Mouse (Mus musculus) Patski (cell line): ENCODE data around the gene Lifr. TPM values are rescaled to one million over a fixed set of nuclear protein-coding genes. Genes with fewer than 3 reads are reported as not detected.

ENCODE experiments used
- ATAC-seq: fragments of 100-300 bp; one replicate; pipeline ENCODE4 v1.8.0; 2021
- CTCF ChIA-PET: fragments of 350-600 bp; sonication (Branson Sonifier 250); formaldehyde crosslinking; loops from one replicate; lab custom pipeline; 2022; ENCODE audit warnings: inconsistent platforms; lab: Charles Lee
- POLR2A ChIA-PET: fragments of 350-600 bp; sonication (Branson Sonifier 250); formaldehyde crosslinking; loops from one replicate; lab custom pipeline; 2022; ENCODE audit warnings: antibody characterized with exemption, inconsistent platforms; lab: Charles Lee
- DNase-seq: peaks from one replicate; pipeline ENCODE4 v3.0.0-alpha.2; 2011; ENCODE audit warnings: low read depth, low spot score
- H3K27me3 ChIP-seq: fragments of 371-371 bp; one replicate; pipeline ENCODE4 v1.5.1; 2021
- CTCF ChIP-seq: fragments of 100-300 bp; IDR thresholded peaks from one replicate; pipeline ENCODE4 v1.5.1; 2021
- in situ Hi-C: fragments of 300-500 bp; cut with MboI; formaldehyde crosslinking; loops from 3 replicates; pipeline ENCODE4 v1.11.1; 2018; ENCODE audit warnings: low pct_unique_long_range_greater_than_20kb, mixed read lengths
- polyA plus RNA-seq: library from polyadenylated mRNA; unstranded; gene quantifications from one replicate; pipeline ENCODE4 v1.2.3, GENCODE M21; 2021

The Lifr gene
- polyA plus RNA-seq, 1 experiment from 2014 or later: 47.1 TPM

DNA sequence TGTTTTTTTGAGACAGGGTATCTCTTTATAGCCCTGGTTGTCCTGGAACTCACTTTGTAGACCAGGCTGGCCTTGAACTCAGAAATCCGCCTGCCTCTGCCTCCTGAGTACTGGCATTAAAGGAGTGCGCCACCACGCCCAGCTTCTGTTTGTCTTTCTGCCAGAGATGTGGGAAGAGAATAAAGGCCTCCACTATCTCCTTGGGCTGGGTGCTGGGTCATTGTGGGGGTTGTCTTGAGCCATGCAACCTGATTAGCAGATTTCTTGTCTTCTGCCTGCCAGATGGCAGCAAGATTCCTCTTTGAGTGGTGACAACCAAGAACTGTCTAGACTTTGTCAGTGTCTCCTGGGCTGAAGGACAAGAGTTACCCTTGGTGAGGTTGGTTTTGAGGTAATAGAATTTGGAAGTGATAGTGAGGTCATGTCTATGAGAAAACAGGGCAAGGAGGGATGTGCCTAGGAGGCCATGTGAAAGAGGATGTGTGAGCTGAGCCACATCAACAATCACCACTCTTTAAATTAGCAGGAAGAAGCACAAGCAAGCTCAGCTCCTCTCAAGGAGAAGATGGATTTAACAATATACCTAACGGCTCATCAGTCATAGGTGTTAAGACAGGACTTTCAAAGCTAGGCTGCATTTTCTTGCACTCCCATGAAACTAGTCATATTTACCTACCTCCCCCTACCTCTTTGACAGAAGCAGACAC lies 10.6 kb upstream of the Lifr start:
- DNase-seq: no peak
- in situ Hi-C loops: no loop called here
- TF ChIP-seq CTCF: no peak
- ATAC-seq: no peak
- CTCF ChIA-PET: no interaction called here
- H3K27me3 ChIP-seq: no peaks in the 10 kb centered on the region
- POLR2A ChIA-PET: no interaction called here

DNA sequence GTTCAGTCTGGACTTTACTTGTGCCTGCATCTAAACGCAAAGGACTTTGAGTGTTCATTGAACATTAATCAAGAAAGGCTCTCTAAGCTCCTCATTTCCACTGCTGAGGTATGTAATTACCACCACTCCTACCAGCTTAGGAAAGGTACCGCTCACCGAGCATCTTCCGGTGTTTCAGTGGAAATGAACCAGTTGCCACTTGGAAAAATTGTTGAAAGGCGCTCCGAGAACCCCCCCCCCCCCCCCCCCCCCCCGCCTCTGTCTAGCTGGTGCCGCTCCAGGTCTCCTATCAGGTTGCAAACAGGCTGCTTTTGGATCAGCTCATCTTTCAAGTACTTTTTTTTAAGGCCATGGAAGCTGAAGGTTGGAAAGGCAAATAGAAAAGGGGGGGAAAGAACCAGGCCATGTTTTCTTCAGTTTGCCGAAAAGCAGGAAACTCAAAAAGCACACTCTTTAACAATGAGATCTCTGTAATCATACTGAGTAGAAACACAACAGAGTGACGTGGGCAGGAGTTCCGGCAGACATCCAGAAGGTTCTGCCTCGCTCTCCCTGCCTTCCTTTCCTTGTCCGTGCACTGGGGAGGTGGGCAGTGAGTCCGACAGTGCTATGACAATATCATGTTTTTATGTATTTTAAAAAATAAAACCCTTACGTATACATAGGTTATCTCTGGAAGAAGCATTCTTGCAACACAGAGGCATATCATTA lies 9.3 kb upstream of the Lifr start:
- ATAC-seq: no peak
- ChIA-PET POLR2A (no interaction called here), CTCF (no interaction called here)
- no peaks in the 10 kb centered on the region for H3K27me3 ChIP-seq
- in situ Hi-C loops: no loop called here
- DNase-seq: no peak
- TF ChIP-seq CTCF: no peak

DNA sequence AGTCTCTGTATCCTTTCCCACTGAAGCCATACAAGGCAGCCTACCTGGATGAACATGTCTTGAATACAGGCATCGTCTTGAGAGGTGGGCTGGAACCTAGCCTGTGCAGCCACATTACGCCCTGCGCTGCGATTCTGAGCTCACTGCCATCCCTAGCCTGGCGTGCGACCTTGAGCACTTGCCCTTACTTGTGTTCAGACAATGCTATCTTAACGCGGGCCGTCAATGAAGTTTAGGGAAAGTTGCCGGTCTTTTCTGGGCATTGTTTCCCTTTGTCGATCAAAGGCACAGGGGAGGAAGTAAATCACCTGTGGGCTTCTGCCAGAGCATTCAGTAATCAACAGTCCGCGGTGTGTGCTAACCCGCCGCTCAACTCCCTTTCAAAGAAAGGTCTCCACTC lies 8.6 kb upstream of the Lifr start:
- H3K27me3 ChIP-seq: no peaks in the 10 kb centered on the region
- in situ Hi-C loops: no loop called here
- TF ChIP-seq CTCF: no peak
- CTCF ChIA-PET: interaction anchor here (1.2 kb wide), 1 partner anchor 12 kb away, joined by 3 read pairs; no protein-coding TSS in a partner anchor
- POLR2A ChIA-PET: no interaction called here
- no peak for ATAC-seq
- no peak for DNase-seq

DNA sequence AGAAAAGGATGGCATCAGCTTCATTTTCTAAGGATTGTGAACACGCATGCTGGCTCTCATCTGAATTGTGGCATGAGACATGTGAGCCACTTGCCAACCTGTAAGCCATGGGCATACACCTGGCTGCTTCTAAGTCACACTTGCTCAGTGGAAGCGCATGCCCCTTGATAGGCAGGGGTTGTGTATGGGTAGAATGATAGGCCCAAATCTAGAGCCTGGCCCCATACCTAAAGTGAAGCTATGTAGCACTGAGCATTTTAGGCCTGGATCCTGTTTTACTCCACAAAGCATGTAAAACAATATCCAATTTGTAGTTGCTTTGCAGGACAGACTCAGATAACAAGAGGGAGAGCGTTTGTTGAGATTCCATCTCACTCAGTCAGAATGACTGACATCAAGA lies 7.5 kb upstream of the Lifr start:
- POLR2A ChIA-PET: no interaction called here
- CTCF ChIA-PET: interaction anchor here (1.2 to 1.5 kb wide), 2 partner anchors 9 to 11 kb away, joined by 3 to 4 read pairs; no protein-coding TSS in a partner anchor
- no peak for TF ChIP-seq CTCF
- DNase-seq: no peak
- no peak for ATAC-seq
- in situ Hi-C loops: no loop called here
- no peaks in the 10 kb centered on the region for H3K27me3 ChIP-seq

DNA sequence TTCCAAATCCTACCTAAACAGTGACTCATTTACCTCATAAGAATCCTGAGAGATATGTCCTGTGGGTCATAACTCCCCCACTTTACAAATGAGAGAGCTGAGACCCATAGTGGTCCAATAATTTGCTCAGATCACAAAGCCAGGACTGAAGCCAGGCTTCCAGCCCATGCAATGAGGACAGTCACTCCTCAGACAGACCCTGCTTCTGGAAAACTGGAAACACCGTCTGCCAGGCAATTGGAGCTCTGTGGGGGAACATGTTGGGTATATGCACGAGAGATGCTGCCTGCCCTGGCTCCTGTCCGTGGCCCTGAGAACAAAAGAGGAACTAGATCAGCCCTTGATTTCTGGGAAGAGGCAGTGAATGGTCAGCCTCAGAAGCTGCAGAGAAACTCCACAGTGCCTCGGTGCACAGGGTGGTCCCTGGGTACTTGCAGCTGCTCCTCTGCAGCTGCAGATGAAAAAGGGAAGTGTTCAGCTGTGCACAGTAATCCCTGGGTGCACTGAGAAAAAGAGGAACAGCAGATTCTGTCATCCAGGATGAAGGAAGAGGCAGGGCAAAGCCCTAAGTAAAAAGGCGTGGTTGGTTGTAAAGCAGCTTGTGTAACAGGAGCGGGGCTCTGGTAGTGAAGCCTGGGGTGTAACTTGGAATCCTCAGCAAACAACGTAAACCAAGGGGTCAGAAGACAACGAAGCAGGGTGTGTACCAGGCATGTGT lies 5.5 kb upstream of the Lifr start:
- ChIA-PET CTCF (interaction anchor here (1.4 kb wide), 1 partner anchor 17 kb away, joined by 5 read pairs; no protein-coding TSS in a partner anchor), POLR2A (interaction anchor here (0.6 kb wide), 1 partner anchor 37 kb away, joined by 3 read pairs; no protein-coding TSS in a partner anchor)
- DNase-seq (no peak), ATAC-seq (no peak)
- in situ Hi-C loops: no loop called here
- no peak for TF ChIP-seq CTCF
- no peaks in the 10 kb centered on the region for H3K27me3 ChIP-seq

DNA sequence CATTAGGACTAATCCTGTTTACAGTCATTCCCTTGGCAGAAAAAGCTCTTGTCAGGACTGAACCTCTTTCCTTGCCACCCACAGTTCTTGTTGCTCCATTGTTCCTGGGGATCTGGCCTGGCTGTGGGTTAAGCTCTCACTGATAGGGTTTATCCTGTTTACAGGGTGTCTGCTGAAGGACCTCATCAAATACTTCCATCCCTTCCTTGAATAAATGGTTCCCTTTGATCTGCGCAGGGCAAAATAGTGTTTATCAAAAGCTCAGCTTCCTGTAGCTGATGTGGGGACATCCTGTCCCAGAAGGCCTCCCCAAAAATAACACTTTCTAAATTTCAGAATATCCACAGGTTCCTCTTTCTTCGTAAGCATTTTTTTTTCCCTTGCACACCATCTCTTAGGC lies 1.7 kb upstream of the Lifr start:
- ChIA-PET POLR2A (interaction anchor here (0.6 to 1.1 kb wide), 4 partner anchors 9 to 2000 kb away, joined by 3 to 4 read pairs (median 3); no protein-coding TSS in a partner anchor), CTCF (interaction anchor here (1.2 kb wide), 1 partner anchor 9 kb away, joined by 4 read pairs; no protein-coding TSS in a partner anchor)
- no peak for ATAC-seq
- H3K27me3 ChIP-seq: no peaks in the 10 kb centered on the region
- no peak for TF ChIP-seq CTCF
- in situ Hi-C loops: no loop called here
- DNase-seq: no peak

DNA sequence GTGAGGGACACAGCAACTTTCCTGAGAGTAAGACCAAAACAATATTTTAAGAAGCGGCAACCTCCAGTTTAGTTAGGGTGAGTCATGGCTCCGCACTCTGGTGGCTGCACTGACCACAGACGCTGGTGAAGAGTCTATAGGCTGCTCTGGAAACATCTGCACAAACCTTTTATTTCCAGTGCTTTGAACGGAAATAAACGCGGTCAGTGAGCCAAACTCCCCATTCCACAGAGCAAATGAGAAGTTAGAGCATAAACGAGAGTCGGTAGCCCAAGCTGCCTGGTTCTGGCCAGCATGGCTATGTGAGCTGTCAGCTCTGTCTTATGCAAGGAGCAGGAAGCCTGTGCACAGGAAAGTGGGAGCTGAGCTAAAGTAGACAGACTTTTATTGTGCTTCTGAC lies 1.9 kb downstream of the Lifr start:
- in situ Hi-C loops: no loop called here
- no peak for DNase-seq
- peak; percentile 54 for ATAC-seq
- TF ChIP-seq CTCF: no peak
- POLR2A ChIA-PET: no interaction called here
- H3K27me3 ChIP-seq: no peaks in the 10 kb centered on the region
- CTCF ChIA-PET: no interaction called here

DNA sequence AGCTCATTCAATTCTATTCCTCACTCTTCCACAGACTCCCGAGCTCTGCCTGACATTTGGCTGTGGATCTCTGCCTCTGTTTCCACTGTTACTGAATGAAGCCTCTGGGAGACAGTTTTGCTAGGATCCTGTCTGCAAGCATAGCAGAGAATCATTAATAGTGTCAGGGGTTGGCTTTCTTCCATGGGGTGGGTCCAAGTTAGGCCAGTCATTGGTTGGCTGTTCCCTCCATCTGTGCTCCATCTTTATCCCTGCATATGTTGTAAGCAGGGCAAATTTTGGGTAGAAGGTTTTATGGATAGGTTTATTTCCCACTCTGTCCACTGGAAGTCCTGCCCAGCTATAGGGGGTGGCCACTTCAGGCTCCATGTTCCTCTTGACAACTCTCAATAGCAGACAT lies 9.0 kb downstream of the Lifr start:
- DNase-seq: no peak

DNA sequence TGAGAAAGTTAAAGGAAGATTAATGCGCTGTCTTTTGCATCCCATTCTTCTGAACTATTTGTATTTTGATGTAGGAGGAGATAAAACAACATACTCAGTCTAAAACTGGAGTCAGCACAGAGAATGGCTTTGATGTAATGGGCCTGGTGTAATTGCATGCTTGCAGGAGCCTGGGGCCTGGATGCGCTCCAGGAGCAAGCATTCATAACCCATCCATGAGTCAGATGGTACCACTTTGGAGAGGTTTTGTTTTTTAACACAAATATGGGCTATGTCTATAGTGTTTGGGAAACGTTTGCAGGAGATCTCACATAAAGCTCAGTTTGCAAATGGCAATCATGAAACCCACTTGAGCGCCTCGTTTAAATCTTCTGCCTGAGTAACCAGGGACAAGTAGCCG lies 9.8 kb downstream of the Lifr start:
- DNase-seq: peak; percentile 22
- H3K27me3 ChIP-seq: no peaks in the 10 kb centered on the region
- ChIA-PET POLR2A (interaction anchor here (0.6 kb wide), 1 partner anchor 13 kb away, joined by 3 read pairs; no protein-coding TSS in a partner anchor), CTCF (interaction anchor here (1.4 kb wide), 1 partner anchor 16 kb away, joined by 5 read pairs; no protein-coding TSS in a partner anchor)
- in situ Hi-C loops: no loop called here
- TF ChIP-seq CTCF: no peak
- peak; percentile 45 for ATAC-seq

More for the DNA sequence above, 9.0 kb downstream of the Lifr start:
- no peak for TF ChIP-seq CTCF
- ChIA-PET POLR2A (no interaction called here), CTCF (no interaction called here)
- ATAC-seq: no peak
- in situ Hi-C loops: no loop called here
- no peaks in the 10 kb centered on the region for H3K27me3 ChIP-seq

DNA sequence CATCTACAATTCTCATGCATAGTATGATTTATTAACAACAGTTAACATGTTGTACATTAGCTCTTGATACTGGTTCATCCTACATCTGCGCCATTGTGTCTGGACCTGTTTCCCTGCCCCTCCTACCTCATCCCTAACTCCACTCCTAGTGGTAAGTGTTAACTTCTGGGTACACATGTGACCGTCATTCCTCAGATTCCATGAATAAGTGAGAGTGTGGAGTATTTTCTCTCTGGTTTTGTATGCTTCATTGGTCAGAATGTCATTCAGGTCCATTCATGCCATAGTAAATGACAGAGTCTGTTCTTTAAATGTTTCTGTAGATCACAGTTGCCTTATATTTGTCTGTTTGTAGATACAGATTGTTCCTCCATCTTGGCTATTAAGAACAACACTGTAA lies 12.6 kb downstream of the Lifr start:
- in situ Hi-C loops: no loop called here
- TF ChIP-seq CTCF: no peak
- ChIA-PET POLR2A (interaction anchor here (0.5 to 0.7 kb wide), 2 partner anchors 11 to 40 kb away, joined by 3 read pairs; no protein-coding TSS in a partner anchor), CTCF (interaction anchor here (1.0 kb wide), 1 partner anchor 33 kb away, joined by 3 read pairs; no protein-coding TSS in a partner anchor)
- no peaks in the 10 kb centered on the region for H3K27me3 ChIP-seq
- peak; percentile 15 for DNase-seq
- ATAC-seq: peak; percentile 61
